Mouse (Mus musculus): ENCODE measurements around the gene Srsf4.
A peak's percentile ranks its signal among the peaks of the same experiment; 100 is the strongest.

The Srsf4 gene

DNA sequence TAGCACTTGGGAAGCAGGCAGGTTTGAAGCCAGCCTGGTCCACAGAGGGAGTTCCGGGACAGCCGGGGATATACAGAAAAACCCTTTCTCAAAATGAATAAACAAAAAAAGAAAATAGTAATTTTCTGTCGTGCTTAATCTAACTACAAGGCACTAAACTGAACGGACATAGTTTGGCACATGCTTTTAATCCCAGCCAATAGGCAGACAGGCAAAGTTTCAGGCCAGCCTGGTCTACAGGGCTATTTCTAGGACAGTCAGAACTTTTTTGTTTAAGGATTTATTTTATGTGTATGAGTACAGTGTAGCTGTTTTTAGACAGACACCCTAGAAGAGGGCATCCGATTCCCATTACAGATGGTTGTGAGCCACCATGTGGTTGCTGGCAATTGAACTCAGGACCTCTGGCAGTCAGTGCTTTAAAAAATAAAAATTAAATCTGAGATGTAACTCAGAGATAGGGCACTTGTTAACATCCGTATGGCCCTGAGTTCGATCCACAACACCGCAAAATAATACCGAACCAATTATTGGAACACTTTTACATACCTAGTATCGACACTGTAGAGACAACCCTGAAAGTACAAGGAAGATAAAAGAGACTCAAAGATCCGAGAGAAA lies 635 bp upstream of the Srsf4 start:
- no peak for DNase-seq (ENCODE audit: low read depth, low spot score)

DNA sequence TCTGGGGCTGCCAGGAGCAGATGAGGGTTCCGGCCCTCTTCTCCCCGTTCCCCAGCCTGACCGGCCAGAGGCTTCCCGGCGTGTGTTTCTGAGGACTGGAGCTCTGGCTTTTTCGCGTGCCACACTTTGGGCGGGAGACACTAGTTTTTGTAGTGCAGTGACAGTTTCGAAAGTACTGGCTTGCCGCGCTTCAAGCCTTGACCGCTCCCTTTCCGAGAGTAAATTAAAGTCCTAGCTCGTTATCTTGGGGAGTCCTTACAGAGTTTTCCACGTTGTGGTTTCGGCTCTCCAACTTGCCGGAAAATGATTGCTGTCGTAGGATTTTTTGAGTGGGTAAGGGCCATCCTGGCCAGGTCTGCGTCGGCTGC lies 736 bp downstream of the Srsf4 start:
- DNase-seq (ENCODE audit: low read depth, low spot score): no peak

DNA sequence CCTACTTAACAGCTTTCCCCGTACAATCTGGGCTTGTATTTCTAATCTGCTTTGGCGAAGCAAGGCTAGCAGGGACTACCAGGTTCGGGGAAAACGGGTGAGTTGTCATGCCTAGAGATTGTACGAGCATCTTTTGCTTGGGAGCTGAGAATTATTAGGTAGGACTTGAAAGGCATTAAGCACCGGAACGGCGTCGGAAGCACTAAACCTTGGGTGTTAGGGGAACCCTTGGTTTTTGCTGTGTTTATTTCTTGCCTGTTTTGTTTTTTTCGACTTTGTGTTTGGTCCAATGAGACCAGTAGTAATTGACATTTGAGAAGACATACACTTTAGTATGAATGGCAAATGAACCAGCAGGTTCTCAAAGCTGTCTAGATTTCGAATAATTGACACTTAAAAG lies 1.1 kb downstream of the Srsf4 start:
- no peak for DNase-seq (ENCODE audit: low read depth, low spot score)

DNA sequence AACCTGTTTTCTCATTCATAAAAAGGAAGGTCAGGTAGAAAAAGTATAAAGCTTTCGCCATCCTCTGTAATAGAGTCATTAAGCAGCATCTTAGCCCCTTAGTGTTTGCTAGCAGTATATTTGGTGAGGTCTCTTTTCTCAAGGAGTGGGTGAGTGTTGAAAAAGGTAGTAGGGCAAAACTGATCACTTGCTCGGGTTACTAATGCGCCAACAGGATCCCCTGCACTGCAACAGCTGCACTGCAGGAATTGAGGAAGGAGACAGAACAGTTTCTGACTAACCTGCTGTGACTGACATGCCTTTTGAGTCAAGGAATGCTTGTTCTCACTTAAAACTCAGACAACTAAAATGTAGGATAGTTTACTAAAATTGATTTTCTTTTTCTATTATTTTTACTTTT lies 1.8 kb downstream of the Srsf4 start:
- no peak for DNase-seq (ENCODE audit: low read depth, low spot score)

DNA sequence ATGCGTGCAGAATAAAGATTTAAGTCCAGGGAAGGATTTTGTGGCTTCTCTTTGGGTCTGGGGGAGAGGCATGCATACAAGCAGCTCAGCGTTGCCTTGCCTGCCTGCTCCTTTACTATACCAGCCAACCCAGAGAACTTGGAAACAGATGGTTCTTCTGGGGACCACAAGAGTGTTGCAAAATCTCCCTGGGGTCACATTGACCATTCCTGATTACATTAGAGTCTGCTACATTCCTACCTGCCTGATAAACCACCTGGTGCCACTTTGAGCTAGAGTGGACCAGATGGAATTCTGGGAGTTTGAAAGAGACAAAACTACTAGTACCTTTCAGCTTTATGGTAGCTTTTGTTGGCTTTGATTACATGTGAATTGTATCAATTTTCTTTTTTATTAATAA lies 3.4 kb downstream of the Srsf4 start:
- DNase-seq (ENCODE audit: low read depth, low spot score): no peak

DNA sequence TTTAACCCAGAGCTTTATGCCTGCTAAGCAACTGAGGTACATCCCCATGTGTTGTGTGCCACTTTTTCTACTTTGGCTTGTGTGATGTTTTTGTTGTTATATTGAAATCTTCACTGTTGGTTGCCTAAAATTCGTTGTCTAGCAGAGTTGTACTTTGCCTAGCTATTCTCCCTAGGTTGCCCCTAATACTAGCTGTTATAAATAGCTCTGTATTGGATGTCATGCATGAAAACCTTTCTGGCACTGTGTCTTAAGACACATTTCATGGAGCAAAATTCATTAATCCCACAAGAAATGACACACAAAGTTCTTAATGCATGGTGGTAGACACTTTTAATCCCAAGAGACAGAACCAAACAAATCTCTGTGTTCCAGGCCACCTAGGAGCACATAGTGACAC lies 6.3 kb downstream of the Srsf4 start:
- DNase-seq (ENCODE audit: low read depth, low spot score): no peak

DNA sequence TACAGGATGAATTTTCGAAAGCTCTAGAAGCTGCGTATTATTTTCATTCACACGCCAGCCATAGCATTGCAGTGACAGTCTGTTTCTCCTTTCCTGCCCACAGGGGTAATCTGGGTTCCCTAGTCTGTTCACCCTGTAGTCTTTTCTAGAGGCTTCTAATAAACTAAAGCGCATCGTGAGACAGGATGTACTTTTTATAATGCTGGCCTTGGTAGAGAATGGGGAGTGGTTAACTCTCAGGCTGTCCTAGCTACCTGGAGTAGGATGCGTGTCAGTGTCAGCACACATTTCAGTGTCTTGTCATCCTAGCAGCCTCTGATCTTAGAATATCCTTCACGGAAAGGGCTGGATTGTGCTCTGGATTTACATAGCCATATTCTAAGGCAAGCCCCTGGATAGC lies 7.9 kb downstream of the Srsf4 start:
- peak; percentile 28 for DNase-seq (ENCODE audit: low read depth, low spot score)

DNA sequence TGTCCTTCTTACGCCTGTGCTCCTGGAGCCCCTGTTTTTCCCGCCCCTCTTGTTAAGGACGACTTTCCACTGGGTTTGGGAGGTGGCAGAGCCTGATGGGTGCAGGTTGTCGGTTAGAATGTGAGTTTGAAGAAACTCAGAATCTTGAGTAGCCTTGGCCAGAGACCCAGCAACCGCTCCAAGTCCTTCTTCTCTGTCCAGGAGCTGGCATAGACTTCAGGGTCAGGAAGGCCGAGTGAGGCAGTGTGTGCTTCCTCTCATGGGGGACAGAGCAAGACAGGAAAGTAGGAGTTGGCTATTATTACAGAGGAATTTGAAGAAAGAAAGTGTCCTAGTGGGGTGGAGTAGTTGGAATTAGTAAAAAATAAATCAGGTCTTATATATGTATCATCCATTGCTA lies 10.2 kb downstream of the Srsf4 start:
- no peak for DNase-seq (ENCODE audit: low read depth, low spot score)

DNA sequence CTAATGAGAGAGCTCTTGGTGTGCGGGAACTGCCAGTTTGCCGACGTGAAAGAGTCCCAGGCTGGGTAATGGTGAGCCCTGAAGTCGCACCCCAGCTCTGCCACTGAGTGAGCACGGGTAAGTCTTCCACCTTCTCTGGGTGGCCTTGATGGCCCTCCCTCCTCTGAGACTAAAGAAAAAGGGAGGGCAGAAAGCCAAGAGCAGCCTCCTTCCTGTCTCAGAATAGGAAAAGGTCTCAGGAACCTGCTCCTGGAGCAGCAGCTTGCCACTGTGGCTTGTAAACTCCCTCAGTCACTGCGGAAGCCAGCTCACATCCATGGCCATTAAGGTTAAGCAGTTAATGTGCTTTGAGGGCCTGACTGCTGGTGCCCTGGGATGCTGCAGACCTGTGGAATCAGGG lies 12.0 kb downstream of the Srsf4 start:
- no peak for DNase-seq (ENCODE audit: low read depth, low spot score)

DNA sequence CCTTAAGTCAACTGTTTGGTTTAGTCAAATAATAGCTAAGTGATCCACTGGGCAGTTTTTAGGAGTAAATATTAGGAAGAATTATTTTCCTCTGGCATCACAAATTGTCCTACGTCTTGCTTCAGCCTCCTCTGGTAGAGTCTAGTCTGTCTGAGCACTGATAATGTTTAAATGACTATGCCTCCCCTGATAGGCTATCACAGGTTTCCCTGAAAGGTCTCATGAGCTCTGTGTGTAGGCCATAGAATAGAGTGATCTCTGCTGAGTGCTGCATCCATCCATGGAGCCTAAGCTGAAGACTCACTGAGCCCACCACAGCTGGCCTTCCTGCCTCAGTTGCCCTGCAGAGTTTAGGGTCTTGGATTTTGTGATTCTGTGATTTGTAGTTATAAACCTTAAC lies 15.1 kb downstream of the Srsf4 start:
- no peak for DNase-seq (ENCODE audit: low read depth, low spot score)

DNA sequence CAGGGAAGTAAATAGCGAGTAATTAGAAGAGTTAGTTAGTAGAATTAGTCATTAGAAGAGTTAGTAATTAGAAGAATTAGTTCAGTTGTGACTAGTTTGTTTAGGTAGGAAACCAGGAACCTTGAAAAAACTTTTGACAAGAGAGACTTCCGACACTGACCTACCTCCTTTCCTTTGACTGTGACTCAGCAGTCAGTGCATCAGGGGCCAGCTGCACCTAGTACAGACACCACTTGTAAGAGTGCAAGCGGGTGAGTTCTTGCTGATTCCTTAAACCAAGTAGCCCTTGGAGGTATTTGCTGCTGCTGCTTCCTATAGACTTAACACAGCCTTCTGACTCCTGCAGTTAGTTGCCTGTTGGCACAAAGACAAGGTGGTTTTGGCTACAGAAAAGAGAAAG lies 17.3 kb downstream of the Srsf4 start:
- DNase-seq (ENCODE audit: low read depth, low spot score): no peak

DNA sequence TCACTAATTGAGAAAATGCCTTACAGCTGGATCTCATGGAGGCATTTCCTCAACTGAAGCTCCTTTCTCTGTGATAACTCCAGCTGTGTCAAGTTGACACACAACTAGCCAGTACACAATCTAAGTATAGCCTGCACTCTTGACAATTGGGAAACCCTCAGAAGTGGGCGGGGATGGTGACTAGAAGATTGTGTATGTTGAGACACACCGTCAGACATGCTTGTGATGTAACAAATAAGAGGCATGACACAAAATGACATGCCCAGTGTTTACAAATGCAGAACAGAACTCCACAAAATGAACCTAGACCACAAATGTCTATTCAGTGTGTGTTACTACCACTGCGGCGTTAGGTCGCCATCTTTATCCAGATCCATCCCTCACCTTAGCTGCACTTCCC lies 23.7 kb downstream of the Srsf4 start:
- DNase-seq (ENCODE audit: low read depth, low spot score): no peak

DNA sequence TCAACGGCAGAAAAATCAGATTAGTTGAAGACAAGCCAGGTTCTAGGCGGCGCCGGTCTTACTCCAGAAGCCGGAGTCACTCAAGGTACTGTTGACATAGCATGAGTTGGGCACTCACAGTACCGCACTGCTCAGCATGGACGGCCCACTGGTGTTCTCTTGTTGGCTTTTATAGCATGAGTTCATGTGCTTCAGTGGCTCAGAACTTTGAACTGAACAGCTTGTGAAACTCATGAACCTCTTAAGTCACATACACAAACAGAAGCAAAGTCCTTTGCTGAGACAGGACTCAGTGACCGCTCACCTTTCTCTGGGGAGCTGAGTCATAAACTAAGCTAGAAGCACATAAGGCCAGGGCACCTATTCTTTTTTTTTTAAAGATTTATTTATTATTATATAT lies 24.4 kb downstream of the Srsf4 start:
- DNase-seq (ENCODE audit: low read depth, low spot score): no peak

DNA sequence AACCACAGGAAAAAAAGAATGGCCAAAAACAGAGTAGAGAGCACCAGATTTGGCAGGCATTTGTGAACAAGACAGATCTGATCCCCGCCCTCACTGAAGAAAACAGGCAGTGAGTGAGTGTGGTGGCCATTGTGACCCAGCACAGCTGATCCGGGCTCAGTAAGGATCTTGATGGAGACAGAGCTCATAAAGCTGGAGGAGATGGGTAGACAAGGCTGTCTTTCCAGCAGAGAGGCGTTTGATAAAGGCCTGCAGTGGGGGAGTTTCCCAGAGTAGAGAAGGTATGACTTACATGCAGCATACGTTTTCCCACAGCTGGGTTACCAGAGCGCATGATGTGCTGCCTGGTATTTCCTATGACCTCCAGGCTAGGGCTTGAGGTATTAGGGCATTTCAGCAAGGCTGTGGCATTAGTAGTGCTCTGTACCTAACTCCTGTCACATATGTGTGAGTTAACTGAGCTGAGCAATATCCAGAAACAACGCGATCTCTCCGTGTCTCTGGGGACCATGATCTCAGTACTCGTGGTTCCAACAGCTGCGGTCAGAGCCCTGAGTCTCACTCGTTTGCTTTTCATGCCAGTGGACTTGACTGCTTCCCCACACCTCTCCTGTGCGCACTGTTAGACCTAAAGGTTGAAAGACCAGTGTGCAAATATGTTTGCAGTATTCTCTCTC lies 25.2 kb downstream of the Srsf4 start:
- DNase-seq (ENCODE audit: low read depth, low spot score): no peak

DNA sequence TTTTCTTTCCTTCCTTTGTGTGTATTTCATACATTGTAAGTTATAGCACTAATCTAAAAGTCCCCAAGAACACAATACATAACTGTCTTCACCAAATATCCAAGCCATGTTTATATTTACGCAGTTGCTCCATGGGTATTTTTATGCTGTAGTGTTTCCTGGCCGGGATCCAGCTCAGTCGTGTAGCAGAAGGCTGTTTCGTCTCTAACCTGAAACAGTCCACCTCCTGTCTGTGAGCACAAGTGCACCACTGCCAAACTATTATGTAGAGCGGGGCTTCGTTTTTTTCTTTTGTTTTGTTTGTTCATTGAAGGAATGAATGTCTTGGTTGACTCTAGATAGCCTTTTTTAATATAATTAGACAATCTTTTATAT lies 25.8 kb downstream of the Srsf4 start:
- DNase-seq (ENCODE audit: low read depth, low spot score): no peak

DNA sequence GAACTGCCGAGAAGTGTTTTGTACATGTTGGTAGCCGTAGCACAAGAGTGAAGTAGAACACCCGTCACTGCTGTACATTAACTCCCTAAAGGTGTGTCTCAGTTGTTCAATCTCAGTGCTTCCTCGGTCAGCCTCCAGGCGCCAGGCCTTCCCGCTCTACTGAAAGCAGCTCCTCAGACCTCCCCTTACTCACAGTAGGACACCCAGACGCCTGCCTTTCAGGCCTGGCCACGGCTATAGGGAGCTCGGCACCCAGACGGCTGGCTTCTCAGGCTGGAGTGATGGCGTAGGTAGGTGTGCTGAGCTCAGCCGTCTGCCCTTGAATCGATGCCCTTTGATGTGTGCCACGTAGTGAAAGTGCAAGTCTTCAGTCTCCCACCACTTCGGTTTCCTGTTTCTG lies 27.7 kb downstream of the Srsf4 start:
- no peak for DNase-seq (ENCODE audit: low read depth, low spot score)

DNA sequence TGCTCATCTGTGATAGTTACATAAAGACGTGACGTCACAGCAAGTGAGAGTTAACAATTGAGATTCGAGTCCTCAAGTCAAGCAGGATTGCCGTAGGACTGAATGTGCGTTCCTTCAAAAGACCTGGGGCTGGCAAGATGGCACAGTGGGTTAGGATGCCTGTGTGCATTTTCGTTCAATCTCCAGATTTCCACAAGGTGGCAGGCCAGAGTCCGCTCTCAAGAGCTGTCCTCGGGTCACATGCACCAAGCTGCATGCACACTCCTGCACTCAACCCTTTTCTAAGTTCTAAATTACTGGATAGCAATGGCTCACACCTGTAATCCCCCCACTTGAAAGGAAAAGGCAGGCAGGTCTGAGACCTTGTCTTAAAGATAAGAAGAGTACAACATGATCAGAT lies 31.1 kb downstream of the Srsf4 start:
- DNase-seq (ENCODE audit: low read depth, low spot score): peak; percentile 52

DNA sequence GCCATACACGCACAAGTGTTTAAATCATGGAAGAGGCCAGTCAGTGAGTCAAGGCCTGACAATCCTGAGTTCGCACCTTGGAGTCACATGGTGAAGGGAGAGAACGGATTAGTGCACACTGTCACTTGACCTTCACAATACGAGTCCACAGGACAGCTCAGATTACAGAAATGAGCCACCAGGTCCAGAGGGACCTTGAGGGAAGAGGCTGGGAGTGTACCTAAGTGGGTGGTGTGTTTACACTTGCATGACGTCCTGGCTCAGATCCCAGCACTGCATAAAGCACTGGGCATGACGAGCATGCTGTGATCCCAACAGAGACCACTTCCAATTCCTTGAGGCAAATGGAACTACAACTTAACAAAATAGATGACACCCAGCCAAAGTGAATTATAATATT lies 33.0 kb downstream of the Srsf4 start:
- no peak for DNase-seq (ENCODE audit: low read depth, low spot score)

DNA sequence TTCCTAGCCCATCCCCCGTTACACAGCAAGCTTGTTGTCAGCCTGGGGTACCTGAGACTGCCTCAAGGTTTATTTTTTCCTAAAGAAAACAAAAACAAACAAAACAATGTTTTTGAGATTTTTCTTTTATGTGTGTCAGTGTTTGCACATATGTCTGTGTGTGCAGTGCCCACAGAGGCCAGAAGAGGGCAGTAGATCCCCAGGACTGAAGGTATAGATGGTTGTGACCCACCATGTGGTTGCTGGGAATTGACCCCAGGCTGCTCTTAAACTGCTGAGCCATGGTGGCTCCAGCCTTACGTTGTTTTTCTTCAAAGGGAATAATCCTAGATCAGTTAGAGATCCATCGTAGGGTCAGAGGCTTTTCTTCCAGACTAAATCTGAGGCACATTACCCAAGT lies 34.5 kb downstream of the Srsf4 start:
- DNase-seq (ENCODE audit: low read depth, low spot score): peak; percentile 36

DNA sequence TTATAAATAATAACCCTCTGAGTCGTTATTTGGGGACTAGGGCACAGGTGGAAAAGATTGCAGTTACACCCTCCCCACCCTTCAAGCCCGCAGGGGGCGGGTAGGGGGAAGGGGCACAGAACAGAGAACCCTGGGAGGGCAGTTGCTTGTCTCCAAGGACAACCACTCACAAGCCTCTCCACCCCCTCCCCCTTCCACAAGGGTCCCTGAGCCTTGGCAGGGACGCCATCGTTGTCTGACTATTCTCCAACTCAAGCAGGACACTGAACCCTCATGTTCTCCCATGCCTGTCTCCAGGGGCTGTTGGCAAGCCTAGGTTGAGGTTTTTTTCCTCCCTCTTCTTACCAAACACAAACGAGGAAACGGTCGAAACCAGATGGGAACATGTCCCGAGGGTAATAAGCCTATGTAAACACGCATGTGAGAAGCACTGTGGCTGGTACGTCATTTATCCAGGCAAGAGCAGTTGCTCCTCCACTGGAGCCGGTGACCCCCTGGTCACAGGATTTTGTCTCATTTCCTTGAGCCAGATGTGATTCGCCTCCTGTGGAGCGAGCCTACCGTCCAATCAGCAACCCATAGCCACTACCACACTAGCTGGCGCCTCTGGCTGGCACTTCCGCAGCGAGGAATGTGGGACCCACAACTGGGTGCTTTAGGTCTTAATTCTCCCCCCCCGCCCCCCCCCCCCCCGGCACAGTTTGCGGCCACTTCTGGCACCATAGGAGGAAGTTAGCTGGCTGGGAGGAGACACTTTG lies 37.0 kb downstream of the Srsf4 start:
- no peak for DNase-seq (ENCODE audit: low read depth, low spot score)

DNA sequence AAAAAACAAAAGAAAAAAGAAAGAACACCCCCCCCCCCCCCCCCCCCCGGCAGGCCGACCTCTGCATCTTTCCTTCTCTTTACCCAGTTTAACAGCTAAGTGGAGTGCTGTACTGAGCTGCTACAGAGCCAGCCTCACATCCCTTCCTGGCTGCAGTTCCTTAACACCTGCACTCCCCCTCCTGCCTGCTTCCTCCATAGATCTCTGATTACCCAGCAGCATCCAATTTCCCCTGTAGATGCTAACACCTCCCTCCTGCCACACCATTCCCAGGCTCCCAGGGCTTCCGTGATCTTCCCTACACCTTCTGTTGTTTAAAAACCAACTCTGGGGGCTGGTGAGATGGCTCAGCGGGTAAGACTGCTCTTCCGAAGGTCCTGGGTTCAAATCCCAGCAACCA lies 38.1 kb downstream of the Srsf4 start:
- DNase-seq (ENCODE audit: low read depth, low spot score): no peak

DNA sequence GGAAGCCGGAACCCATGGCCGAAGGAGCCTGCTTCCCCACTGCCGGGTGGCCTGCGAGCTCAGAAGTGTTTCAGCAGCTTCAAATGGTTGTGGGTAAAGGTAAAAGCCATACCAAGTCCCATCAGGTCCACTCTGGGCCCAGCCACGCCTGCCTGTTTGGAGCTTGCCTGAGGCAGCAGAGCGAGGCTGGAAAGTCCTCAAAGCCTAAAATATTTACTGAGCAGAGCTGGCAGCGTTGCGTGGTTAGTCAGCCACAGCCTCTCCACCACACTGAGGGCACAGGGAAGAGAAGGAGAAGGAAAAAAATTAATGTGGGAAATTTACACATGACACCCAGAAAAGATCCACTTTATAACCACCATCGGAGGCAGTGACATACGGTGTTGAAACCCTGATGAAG lies 40.1 kb downstream of the Srsf4 start:
- DNase-seq (ENCODE audit: low read depth, low spot score): no peak

DNA sequence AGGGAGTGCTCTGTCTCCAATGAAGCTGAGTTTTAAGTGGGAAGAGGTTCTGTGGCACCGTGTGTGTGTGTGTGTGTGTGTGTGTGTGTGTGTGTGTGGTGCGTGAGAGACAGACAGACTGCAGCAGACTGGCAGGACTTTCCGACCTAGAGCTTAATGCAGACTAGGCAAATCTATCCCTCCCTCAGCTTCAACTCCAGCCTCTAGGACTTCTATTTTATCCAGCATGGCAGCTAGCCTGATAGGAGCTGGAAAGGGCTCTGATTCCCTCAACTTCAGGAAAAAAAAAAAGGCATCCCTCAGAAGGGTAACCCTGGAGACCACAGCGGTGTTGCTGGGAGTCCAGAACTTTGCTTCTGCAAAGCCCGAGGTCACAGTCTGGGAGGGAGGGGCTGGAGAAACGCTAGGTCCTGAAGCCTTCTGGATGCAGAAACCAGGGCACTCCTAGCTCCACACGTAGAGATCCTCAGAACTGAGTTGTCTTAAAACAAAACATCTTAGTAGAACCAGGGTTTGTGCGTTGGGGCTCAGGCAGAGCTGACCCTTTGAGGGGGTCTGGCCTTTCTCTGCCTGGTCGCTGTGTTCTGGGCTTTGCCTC lies 40.7 kb downstream of the Srsf4 start:
- DNase-seq (ENCODE audit: low read depth, low spot score): no peak
